Mouse (Mus musculus): ENCODE results near the gene Dgcr2. TPM values are rescaled to one million over a fixed set of nuclear protein-coding genes. Genes with fewer than 3 reads are reported as not detected.

Dgcr2 gene
- polyA plus RNA-seq, 1 experiment: 29.4 TPM

DNA sequence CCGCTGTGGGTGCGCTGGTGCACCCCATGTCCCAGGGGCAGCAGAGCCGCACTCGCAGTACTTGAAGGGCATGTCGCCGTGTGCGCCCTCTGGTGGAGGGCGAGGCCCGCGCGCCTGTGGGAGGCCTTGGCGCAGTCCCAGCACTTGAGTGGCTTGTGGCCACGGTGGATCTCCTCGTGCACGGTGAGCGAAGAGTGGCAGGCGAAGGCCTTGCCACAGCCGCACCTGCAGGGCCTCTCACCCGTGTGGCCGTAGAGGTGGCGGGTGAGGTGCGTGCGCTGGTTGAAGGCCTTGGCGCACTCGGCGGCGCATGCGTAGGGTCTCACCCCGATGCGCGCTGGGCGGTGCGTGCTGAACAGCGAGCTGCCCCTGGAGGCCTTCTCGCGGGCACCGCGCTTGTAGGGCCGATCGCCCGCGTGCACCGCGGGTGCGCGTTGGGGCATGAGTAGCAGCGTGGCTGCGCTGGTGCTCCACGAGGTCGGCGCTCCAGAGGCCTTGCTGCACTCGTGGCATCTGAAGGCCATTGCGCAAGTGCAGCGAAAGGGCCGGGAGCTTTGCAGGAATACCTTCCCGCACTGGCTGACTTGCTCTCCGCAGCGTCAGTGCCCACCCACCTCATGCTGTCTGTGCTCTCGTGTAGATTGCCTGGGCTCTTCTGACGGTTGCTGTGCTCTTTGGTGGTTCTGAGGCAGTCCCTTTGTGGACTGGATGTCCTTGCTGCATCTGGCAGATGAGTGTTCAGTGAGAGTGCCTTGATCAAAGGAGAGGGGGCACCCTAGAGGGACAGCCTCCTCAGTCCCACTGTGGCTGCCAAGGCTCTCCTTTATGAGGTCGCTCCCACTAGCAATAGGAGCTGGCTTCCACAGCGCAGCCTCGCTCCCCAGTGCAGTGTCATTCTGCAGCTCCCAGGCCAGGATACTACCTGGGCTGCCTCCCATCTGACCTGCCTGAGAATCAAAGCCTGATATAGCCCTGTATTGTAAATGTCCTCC lies 82.7 kb downstream of the Dgcr2 start:
- H3K27ac ChIP-seq (ENCODE audit: insufficient read depth, low read depth, low read length): no peak overlapping the region
- H3K4me1 ChIP-seq (ENCODE audit: control insufficient read depth, insufficient read depth, low read length): no peaks in the 10 kb centered on the region
- TF ChIP-seq CTCF (IDR thresholded peaks at IDR 0.05; ENCODE audit: low read depth, low read length) (peak; percentile 83), POLR2A (IDR thresholded peaks at IDR 0.05; ENCODE audit: borderline replicate concordance, low read depth, low read length) (no peak)
- peak overlapping the region; percentile 57 for H3K4me3 ChIP-seq (ENCODE audit: insufficient read depth, low read length)

DNA sequence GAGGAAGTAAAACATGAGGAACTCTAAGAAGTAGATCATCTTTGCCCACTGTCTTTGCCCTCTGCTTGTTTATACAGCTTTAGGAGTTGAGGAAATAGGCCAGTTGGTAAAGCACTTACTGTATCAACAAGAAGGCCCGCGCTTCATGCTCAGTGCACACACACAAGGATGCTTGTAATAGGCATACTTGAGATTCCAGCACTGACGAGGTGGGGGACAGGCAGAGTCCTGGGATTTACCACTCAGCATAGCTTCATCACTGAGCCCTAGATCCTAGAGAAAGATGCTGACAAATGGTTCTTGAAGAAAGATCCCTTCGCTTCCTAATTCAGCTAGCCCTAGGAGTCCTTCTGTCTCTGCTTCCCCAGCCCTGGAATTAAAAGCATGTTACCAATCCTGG lies 85.2 kb downstream of the Dgcr2 start:
- H3K27ac ChIP-seq (ENCODE audit: insufficient read depth, low read depth, low read length): no peak overlapping the region
- no peak overlapping the region for H3K4me3 ChIP-seq (ENCODE audit: insufficient read depth, low read length)
- no peaks in the 10 kb centered on the region for H3K4me1 ChIP-seq (ENCODE audit: control insufficient read depth, insufficient read depth, low read length)
- no peak for TF ChIP-seq POLR2A (IDR thresholded peaks at IDR 0.05; ENCODE audit: borderline replicate concordance, low read depth, low read length)
- TF ChIP-seq CTCF (IDR thresholded peaks at IDR 0.05; ENCODE audit: low read depth, low read length): no peak

DNA sequence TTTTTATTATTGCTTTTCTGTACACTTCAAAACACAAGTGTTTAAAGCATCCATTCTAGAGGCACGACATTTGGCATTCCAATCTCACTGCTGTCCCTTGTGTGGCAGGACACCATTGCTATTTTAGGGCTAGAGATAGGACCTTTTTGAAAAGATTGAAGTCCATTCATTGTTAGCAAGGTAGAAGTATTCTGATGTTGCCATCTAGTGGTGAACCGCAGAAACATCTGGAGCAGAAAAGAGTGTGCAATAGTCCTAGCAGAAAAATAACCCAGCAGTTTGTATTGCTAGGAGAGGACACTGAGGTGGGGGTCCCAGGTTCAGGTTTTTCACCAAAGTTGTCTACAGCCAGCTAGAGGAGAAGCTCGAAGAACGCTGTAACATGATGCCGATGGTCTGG lies 86.2 kb downstream of the Dgcr2 start:
- Histone ChIP-seq H3K27ac (ENCODE audit: insufficient read depth, low read depth, low read length) (no peak overlapping the region), H3K4me3 (ENCODE audit: insufficient read depth, low read length) (no peak overlapping the region), H3K4me1 (ENCODE audit: control insufficient read depth, insufficient read depth, low read length) (no peaks in the 10 kb centered on the region)
- TF ChIP-seq CTCF (IDR thresholded peaks at IDR 0.05; ENCODE audit: low read depth, low read length) (peak; percentile 10; the same call in 1 of the 2 replicates), POLR2A (IDR thresholded peaks at IDR 0.05; ENCODE audit: borderline replicate concordance, low read depth, low read length) (no peak)

DNA sequence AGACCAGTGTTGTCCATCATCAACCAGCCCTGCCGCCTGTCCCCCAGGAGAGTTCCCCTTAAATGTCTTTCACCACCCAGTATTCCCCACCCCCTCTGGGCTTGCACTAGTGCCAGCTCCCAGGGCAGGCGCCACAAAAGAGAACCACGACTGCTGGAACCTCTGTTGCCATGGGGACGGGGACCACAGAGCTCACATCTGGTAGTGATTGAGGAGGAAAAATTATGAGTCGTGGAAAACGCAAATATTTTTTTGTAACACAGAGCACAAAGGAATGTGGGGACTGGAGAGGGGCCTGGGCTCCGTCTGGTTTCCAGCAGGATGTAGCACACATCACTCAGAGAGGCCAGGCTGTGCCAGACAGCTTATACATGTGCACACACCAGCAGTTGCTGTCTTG lies 88.7 kb downstream of the Dgcr2 start:
- Histone ChIP-seq H3K4me1 (ENCODE audit: control insufficient read depth, insufficient read depth, low read length) (peaks cover 3% of the 10 kb centered on the region), H3K27ac (ENCODE audit: insufficient read depth, low read depth, low read length) (no peak overlapping the region), H3K4me3 (ENCODE audit: insufficient read depth, low read length) (no peak overlapping the region)
- TF ChIP-seq POLR2A (IDR thresholded peaks at IDR 0.05; ENCODE audit: borderline replicate concordance, low read depth, low read length) (no peak), CTCF (IDR thresholded peaks at IDR 0.05; ENCODE audit: low read depth, low read length) (no peak)

DNA sequence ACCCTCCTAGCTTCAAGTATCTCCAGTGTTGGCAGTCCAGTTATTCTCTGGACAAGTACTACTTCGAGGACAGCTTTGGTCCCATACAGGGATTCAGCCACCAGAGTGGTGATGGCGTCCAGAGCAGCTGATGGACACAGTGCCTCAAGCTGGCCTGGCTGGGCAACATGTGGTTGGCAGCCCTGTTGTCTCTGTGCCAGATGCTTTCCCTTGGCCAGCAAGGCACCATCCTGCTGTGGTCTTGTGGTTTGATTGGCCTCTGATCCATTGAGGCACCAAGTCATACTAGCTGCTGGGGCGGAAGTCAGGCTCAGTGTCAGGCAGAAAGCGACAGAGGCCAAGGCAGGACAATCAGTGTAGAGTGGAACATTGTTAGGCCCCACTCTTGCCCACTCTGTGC lies 89.2 kb downstream of the Dgcr2 start:
- H3K4me3 ChIP-seq (ENCODE audit: insufficient read depth, low read length): no peak overlapping the region
- H3K27ac ChIP-seq (ENCODE audit: insufficient read depth, low read depth, low read length): no peak overlapping the region
- H3K4me1 ChIP-seq (ENCODE audit: control insufficient read depth, insufficient read depth, low read length): peaks cover 3% of the 10 kb centered on the region
- TF ChIP-seq CTCF (IDR thresholded peaks at IDR 0.05; ENCODE audit: low read depth, low read length): no peak
- TF ChIP-seq POLR2A (IDR thresholded peaks at IDR 0.05; ENCODE audit: borderline replicate concordance, low read depth, low read length): no peak

DNA sequence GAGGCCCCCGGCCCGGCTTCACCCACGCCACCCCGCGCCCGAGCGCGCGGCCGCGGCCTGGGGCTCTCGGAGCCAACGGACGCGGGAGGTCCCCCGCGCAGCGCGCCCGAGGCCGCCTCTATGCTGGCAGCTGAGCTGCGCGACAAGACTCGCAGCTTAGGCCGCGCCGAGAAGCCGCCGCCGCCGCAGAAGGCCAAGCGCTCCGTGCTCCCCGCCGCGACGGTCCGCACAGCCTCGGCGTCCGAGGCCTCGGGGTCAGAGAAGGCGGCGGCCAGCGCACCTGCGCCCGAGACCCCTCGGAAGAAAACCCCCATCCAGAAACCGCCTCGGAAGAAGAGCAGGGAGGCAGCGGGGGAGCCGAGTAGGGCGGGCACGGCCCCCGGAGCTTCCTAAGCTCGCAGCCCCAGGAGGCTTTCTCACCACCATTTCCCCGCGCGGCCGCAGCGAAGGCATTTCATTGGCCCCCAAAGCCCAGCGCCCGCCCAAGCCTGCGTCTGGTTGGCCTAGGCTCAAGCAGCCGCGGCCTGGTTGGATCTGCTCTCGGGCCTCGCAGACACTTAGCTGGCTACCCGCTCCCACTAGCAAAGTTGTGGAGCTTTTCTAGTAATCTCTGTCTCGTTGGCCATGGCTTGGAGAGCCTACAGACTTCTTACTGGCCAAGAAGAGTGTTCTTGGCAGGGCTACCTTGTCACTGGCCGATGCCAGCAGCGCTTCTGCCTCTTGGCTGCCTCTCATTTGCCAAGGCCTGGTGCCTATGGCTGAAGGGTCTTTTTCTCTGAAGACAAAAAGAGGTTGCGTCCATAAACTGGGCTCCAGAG lies 91.0 kb downstream of the Dgcr2 start:
- TF ChIP-seq CTCF (IDR thresholded peaks at IDR 0.05; ENCODE audit: low read depth, low read length): no peak
- TF ChIP-seq POLR2A (IDR thresholded peaks at IDR 0.05; ENCODE audit: borderline replicate concordance, low read depth, low read length): no peak
- Histone ChIP-seq H3K27ac (ENCODE audit: insufficient read depth, low read depth, low read length) (no peak overlapping the region), H3K4me3 (ENCODE audit: insufficient read depth, low read length) (peak overlapping the region; percentile 57), H3K4me1 (ENCODE audit: control insufficient read depth, insufficient read depth, low read length) (peaks cover 7% of the 10 kb centered on the region)

DNA sequence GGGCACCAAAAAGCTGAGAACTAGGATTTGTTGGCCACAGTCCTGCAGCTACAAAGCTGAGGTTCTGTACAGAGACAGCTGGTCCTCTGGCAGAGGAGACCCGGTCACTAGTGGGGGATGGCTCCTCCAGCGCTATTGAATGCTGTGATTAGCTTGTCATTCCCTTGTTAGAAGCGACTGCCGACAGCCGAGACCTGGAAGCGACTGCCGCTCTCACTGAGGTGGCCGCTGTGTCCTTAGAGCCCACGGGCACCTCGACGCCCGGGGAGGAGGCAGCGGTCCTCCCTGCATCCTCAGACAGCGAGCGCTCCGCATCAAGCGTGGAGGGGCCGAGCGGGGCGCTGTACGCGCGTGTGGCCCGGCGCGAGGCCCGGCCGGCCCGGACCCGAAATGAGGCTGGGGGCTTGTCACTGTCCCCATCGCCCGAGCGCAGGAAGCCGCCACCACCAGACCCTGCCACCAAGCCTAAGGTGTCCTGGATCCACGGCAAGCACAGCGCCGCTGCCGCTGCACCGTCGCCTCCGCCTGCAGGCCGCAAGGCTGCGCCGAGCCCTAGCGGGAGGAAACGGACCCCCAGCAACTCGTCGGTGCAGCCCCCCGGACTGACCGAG lies 91.7 kb downstream of the Dgcr2 start:
- H3K4me3 ChIP-seq (ENCODE audit: insufficient read depth, low read length): peak overlapping the region; percentile 57
- TF ChIP-seq POLR2A (IDR thresholded peaks at IDR 0.05; ENCODE audit: borderline replicate concordance, low read depth, low read length) (no peak), CTCF (IDR thresholded peaks at IDR 0.05; ENCODE audit: low read depth, low read length) (no peak)
- H3K27ac ChIP-seq (ENCODE audit: insufficient read depth, low read depth, low read length): no peak overlapping the region
- H3K4me1 ChIP-seq (ENCODE audit: control insufficient read depth, insufficient read depth, low read length): peaks cover 7% of the 10 kb centered on the region

DNA sequence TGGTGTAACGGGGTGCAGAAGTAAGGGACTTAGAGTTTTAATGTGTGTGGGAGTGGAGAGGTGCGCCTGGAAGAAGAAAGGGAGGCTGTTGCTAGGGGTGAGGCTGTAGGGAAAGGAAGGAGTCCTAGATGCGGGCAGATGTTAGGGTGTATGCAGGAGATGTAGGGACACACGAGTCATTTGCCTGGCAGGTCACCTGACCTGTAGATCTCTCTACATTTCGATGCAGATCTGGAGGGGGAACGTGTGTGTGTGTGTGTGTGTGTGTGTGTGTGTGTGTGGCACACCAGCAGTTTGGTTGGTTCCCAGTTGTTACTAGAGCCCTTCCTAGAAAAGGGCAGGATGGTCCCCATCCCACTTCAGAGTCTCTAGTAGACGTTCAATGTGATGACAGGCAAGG lies 93.4 kb downstream of the Dgcr2 start:
- Histone ChIP-seq H3K27ac (ENCODE audit: insufficient read depth, low read depth, low read length) (no peak overlapping the region), H3K4me3 (ENCODE audit: insufficient read depth, low read length) (0 out of 2 replicates have a peak overlapping the region, but pooled peaks have one; percentile 9), H3K4me1 (ENCODE audit: control insufficient read depth, insufficient read depth, low read length) (peaks cover 7% of the 10 kb centered on the region)
- no peak for TF ChIP-seq CTCF (IDR thresholded peaks at IDR 0.05; ENCODE audit: low read depth, low read length)
- no peak for TF ChIP-seq POLR2A (IDR thresholded peaks at IDR 0.05; ENCODE audit: borderline replicate concordance, low read depth, low read length)

DNA sequence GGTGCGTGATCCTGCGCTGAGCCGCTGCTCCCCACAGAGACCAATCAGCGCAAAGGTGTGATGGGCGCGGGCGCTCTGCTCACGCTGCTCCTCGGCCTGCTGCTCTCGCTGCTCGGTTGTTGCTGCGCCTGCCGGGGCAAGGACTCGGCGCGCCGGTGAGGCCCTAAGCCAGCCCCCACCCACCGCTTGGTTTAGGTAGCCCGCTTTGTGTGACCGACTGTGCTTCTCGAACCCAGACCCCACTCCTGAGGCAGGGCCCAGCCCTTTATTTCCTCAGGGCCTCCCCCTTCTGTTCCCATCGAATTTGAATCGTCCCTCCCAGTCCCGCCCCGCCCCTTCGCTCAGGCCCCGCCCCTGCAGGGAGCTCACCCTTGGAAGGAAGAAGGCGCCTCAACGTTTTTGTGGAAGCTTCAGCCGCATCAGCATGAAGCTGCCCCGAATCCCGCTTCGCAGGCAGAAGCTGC lies 93.9 kb downstream of the Dgcr2 start:
- Histone ChIP-seq H3K4me1 (ENCODE audit: control insufficient read depth, insufficient read depth, low read length) (peaks cover 7% of the 10 kb centered on the region), H3K27ac (ENCODE audit: insufficient read depth, low read depth, low read length) (no peak overlapping the region), H3K4me3 (ENCODE audit: insufficient read depth, low read length) (peak overlapping the region; percentile 55)
- TF ChIP-seq POLR2A (IDR thresholded peaks at IDR 0.05; ENCODE audit: borderline replicate concordance, low read depth, low read length) (no peak), CTCF (IDR thresholded peaks at IDR 0.05; ENCODE audit: low read depth, low read length) (no peak)

Measured in bone marrow macrophage, adult 2 months (primary cell).